Mouse (Mus musculus): ENCODE results near the gene Mylk3.

Gene Mylk3

GRCm38 (mm10) chr8:85321981-85322380 lies 64.2 kb downstream of the Mylk3 start:
- DNase-seq (ENCODE audit: low spot score in 2 of 2), result no peak

DNA sequence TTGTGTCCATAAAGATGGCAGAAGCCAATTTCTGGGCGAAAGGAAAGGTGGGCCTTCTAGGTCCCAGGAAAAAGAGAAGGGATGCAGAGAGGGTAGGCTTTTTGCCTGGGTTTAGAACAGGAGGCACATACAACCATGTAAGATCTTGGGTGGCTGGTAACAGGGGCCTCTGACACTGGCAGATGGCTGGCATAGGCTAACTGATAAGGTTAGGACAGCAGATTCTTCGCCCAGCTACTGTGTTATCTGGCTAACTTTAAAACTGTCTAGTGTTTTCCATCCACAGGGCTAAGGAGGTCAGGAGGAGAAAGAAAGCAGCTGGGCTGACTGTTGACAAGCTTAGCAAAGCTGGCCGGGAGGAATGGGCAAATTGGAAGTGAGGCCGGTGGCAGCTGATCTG lies 67.6 kb downstream of the Mylk3 start:
- DNase-seq (ENCODE audit: low spot score in 2 of 2), result no peak

DNA sequence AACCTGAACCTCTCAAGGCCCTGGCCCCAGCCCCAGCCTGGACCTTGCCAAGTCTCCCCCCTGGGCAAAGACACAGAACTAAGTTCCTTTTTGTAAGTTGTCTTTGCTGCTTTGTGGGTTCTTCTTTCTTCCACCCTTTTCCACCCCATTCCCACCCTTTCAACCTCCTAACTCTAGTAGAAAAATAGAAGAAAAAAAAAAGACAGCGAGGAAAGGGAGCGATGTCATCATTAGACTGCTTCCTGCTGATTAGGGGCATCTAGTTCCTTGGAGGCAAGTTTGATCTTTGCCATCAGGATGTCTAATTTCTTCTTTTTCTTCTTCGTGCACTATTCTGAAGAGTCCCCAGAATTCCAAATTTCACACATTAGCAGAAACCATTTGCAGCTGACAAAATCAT lies 73.1 kb downstream of the Mylk3 start:
- no peak for DNase-seq (ENCODE audit: low spot score in 2 of 2)

GRCm38 (mm10) chr8:85311743-85312142 lies 74.4 kb downstream of the Mylk3 start:
- peak in 1 of 2 experiments; percentile 8 for DNase-seq (ENCODE audit: low spot score in 2 of 2)

- DNase-seq (ENCODE audit: low spot score in 2 of 2), result no peak
Observed at GRCm38 (mm10) chr8:85308564-85308963, 77.6 kb downstream of the Mylk3 start.

DNA sequence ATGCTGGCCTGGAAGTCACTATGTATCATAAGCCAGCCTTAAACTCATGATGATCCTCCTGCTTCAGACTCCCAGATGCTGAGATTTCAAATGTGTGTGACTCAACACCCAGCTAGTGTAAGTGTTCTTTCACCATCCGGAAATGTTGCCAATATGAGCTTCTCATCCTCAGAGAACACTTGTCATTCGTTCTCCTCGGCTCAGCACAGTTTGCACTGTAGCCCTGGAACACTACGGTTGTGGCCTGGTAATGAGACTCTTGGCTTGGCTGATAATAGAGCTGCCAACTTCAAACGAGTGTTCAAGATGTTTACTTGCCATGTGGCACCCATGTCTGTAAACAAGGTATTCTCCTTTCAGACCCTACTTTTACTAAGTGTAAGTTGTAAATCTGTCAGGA lies 82.6 kb downstream of the Mylk3 start:
- no peak for DNase-seq (ENCODE audit: low spot score in 2 of 2)

DNA sequence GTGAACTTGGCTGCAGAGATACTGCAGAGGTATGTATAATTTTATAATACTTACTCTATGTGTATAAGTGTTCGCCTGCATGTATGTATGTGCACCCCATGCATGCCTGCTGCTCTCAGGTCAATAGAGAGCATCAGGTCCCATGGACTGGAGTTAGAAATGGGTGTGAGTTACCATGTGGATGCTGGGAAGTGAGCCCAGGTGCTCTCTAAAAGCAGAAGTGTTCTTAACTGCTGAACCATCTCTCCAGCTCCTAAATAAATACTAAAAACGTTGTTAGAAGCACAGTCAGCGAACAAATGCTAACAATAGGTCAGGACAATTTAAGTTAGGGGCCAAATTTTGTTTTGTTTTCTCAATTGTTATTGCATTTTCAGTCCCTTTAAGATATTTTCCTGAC lies 83.2 kb downstream of the Mylk3 start:
- no peak for DNase-seq (ENCODE audit: low spot score in 2 of 2)

- DNase-seq (ENCODE audit: low spot score in 2 of 2), result no peak
Observed at GRCm38 (mm10) chr8:85301941-85302340, 84.2 kb downstream of the Mylk3 start.

- peak; percentile 95 to 97 for DNase-seq (ENCODE audit: low spot score in 2 of 2)
Observed at GRCm38 (mm10) chr8:85299434-85300077, 86.6 kb downstream of the Mylk3 start, which contains the start of the genes Orc6 and Vps35. Orc6 (plus strand) TSS chr8:85299632. Vps35 (minus strand) TSS chr8:85299802.

DNA sequence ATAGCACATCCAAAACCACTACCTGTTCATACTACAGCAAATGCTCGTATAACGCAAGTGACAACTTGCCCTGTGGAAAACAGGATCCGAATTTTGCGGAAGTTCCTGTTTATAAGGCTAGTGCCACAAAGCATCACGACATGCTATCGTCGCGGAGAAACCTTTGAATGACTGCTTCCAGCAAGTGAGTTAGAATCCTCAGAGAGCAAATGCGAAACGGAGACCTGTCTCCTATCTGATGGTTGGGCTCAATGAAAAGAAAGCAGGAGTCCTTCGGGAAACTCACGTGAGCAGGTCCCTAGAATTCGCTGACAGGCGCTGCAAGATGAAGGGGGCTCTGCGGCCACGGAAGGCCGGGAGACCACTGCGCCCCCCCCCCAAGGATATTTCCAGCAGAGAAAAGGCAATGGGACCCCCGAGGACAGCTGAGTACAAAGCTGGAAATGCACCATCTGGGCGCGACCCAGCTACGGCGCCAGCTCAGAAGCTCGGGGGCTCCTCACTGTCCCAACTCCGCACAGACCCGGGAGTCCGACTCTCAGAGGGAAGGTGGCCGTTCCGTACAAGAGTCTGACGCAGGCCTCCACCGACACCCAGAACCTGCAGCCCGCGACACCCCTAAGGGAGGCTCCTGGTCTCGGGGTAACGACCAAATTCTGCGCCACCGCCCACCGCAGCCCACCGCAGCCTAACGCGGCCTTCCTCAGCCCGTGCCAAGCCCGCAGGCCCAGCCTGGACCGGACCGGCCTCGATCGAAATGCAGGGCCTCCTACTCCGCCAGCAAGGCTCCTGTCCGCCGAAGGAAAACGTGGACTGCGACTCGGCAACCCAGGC lies 87.3 kb downstream of the Mylk3 start:
- peak in 1 of 2 experiments; percentile 18 for DNase-seq (ENCODE audit: low spot score in 2 of 2)

DNA sequence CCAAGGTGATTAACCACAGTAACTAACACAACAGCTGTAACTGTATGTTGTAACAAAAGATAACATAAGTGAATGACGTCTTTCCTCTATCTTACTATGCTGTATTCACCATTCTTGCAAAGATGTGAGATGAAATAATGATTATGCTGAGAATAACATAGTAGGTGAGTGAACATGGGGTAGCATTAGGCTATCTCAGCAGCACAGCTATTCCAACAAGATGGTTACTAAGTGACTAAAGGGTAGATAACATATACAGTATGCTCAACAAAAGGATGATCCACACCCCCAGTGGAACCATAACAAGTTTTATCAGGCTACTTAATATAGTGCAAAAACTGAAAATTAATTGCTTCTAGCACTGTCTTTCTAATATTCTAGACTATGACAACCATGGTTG lies 99.3 kb downstream of the Mylk3 start:
- no peak for DNase-seq (ENCODE audit: low spot score in 2 of 2)
